Mouse (Mus musculus): ENCODE results near the gene Igdcc4. TPM values are rescaled to one million over a fixed set of nuclear protein-coding genes. Genes with fewer than 3 reads are reported as not detected.
A peak's percentile ranks its signal among the peaks of the same experiment; 100 is the strongest.

Igdcc4 gene
- polyA plus RNA-seq, 1 experiment = 0.76 TPM

GRCm38 (mm10) chr9:65113694-65114093 lies 12.4 kb downstream of the Igdcc4 start:
- Histone ChIP-seq H3K4me3 (ENCODE audit: insufficient read depth, poor library complexity, severe bottlenecking) (no peak overlapping the region), H3K79me3 (ENCODE audit: low read depth) (no peaks in the 10 kb centered on the region), H3K79me2 (ENCODE audit: control insufficient read depth, insufficient read depth) (no peaks in the 10 kb centered on the region), H3ac (ENCODE audit: control insufficient read depth, insufficient read length, low read depth) (no peak overlapping the region), H3K27me3 (ENCODE audit: control insufficient read depth, insufficient read depth, insufficient read length) (no peaks in the 10 kb centered on the region), H3K36me3 (ENCODE audit: control insufficient read depth, insufficient read depth) (no peaks in the 10 kb centered on the region)
- TF ChIP-seq CTCF (IDR thresholded peaks at IDR 0.05; ENCODE audit: control insufficient read depth, insufficient read depth, insufficient read length) (no peak), MYOD1 (IDR thresholded peaks at IDR 0.05; ENCODE audit: control insufficient read depth, insufficient read length, low read depth) (no peak), MYOG (IDR thresholded peaks at IDR 0.05; ENCODE audit: control insufficient read depth, extremely low read depth, insufficient read length) (no peak), FOSL1 (IDR thresholded peaks at IDR 0.05; ENCODE audit: insufficient read depth, low read length, poor library complexity, severe bottlenecking) (no peak), USF1 (IDR thresholded peaks at IDR 0.05; ENCODE audit: low read depth) (no peak), MAX (IDR thresholded peaks at IDR 0.05) (no peak), CEBPB (IDR thresholded peaks at IDR 0.05; ENCODE audit: low read depth) (no peak)

- Histone ChIP-seq H3K27me3 (ENCODE audit: control insufficient read depth, insufficient read depth, insufficient read length) (no peaks in the 10 kb centered on the region), H3K36me3 (ENCODE audit: control insufficient read depth, insufficient read depth) (no peaks in the 10 kb centered on the region), H3K79me3 (ENCODE audit: low read depth) (no peaks in the 10 kb centered on the region), H3ac (ENCODE audit: control insufficient read depth, insufficient read length, low read depth) (no peak overlapping the region), H3K4me3 (ENCODE audit: insufficient read depth, poor library complexity, severe bottlenecking) (no peak overlapping the region), H3K79me2 (ENCODE audit: control insufficient read depth, insufficient read depth) (no peaks in the 10 kb centered on the region)
- TF ChIP-seq CEBPB (IDR thresholded peaks at IDR 0.05; ENCODE audit: low read depth) (no peak), USF1 (IDR thresholded peaks at IDR 0.05; ENCODE audit: low read depth) (no peak), CTCF (IDR thresholded peaks at IDR 0.05; ENCODE audit: control insufficient read depth, insufficient read depth, insufficient read length) (no peak), FOSL1 (IDR thresholded peaks at IDR 0.05; ENCODE audit: insufficient read depth, low read length, poor library complexity, severe bottlenecking) (no peak), MYOG (IDR thresholded peaks at IDR 0.05; ENCODE audit: control insufficient read depth, extremely low read depth, insufficient read length) (no peak)
These were observed 14.6 kb downstream of the Igdcc4 start for GRCm38 (mm10) chr9:65115891-65116290.

GRCm38 (mm10) chr9:65117516-65117915 lies 16.2 kb downstream of the Igdcc4 start:
- no peaks in the 10 kb centered on the region for H3K36me3 ChIP-seq (ENCODE audit: control insufficient read depth, insufficient read depth)
- H3ac ChIP-seq (ENCODE audit: control insufficient read depth, insufficient read length, low read depth) = no peak overlapping the region
- no peaks in the 10 kb centered on the region for H3K79me2 ChIP-seq (ENCODE audit: control insufficient read depth, insufficient read depth)
- H3K79me3 ChIP-seq (ENCODE audit: low read depth) = no peaks in the 10 kb centered on the region
- TF ChIP-seq FOSL1 (IDR thresholded peaks at IDR 0.05; ENCODE audit: insufficient read depth, low read length, poor library complexity, severe bottlenecking) = no peak
- TF ChIP-seq MAX (IDR thresholded peaks at IDR 0.05) = no peak
- TF ChIP-seq MYOD1 (IDR thresholded peaks at IDR 0.05; ENCODE audit: control insufficient read depth, insufficient read length, low read depth) = no peak
- no peak for TF ChIP-seq CTCF (IDR thresholded peaks at IDR 0.05; ENCODE audit: control insufficient read depth, insufficient read depth, insufficient read length)
- no peak for TF ChIP-seq USF1 (IDR thresholded peaks at IDR 0.05; ENCODE audit: low read depth)
- TF ChIP-seq MYOG (IDR thresholded peaks at IDR 0.05; ENCODE audit: control insufficient read depth, extremely low read depth, insufficient read length) = no peak
- TF ChIP-seq CEBPB (IDR thresholded peaks at IDR 0.05; ENCODE audit: low read depth) = no peak
- H3K4me3 ChIP-seq (ENCODE audit: insufficient read depth, poor library complexity, severe bottlenecking) = no peak overlapping the region
- no peaks in the 10 kb centered on the region for H3K27me3 ChIP-seq (ENCODE audit: control insufficient read depth, insufficient read depth, insufficient read length)

- H3K4me3 ChIP-seq (ENCODE audit: insufficient read depth, poor library complexity, severe bottlenecking) = no peak overlapping the region
- TF ChIP-seq MAX (IDR thresholded peaks at IDR 0.05) (no peak), CTCF (IDR thresholded peaks at IDR 0.05; ENCODE audit: control insufficient read depth, insufficient read depth, insufficient read length) (peak; percentile 76)
These were observed 19.6 kb downstream of the Igdcc4 start for GRCm38 (mm10) chr9:65120935-65121334.

GRCm38 (mm10) chr9:65122545-65122944 lies 21.3 kb downstream of the Igdcc4 start:
- TF ChIP-seq MYOD1 (IDR thresholded peaks at IDR 0.05; ENCODE audit: control insufficient read depth, insufficient read length, low read depth) (no peak), MYOG (IDR thresholded peaks at IDR 0.05; ENCODE audit: control insufficient read depth, extremely low read depth, insufficient read length) (no peak), CTCF (IDR thresholded peaks at IDR 0.05; ENCODE audit: control insufficient read depth, insufficient read depth, insufficient read length) (no peak), MAX (IDR thresholded peaks at IDR 0.05) (no peak), FOSL1 (IDR thresholded peaks at IDR 0.05; ENCODE audit: insufficient read depth, low read length, poor library complexity, severe bottlenecking) (no peak), CEBPB (IDR thresholded peaks at IDR 0.05; ENCODE audit: low read depth) (no peak), USF1 (IDR thresholded peaks at IDR 0.05; ENCODE audit: low read depth) (no peak)
- no peaks in the 10 kb centered on the region for H3K79me3 ChIP-seq (ENCODE audit: low read depth)
- no peak overlapping the region for H3K4me3 ChIP-seq (ENCODE audit: insufficient read depth, poor library complexity, severe bottlenecking)
- no peak overlapping the region for H3ac ChIP-seq (ENCODE audit: control insufficient read depth, insufficient read length, low read depth)
- H3K27me3 ChIP-seq (ENCODE audit: control insufficient read depth, insufficient read depth, insufficient read length) = peaks cover 5% of the 10 kb centered on the region
- H3K79me2 ChIP-seq (ENCODE audit: control insufficient read depth, insufficient read depth) = no peaks in the 10 kb centered on the region
- H3K36me3 ChIP-seq (ENCODE audit: control insufficient read depth, insufficient read depth) = no peaks in the 10 kb centered on the region

More at GRCm38 (mm10) chr9:65120935-65121334, 19.6 kb downstream of the Igdcc4 start:
- H3K79me2 ChIP-seq (ENCODE audit: control insufficient read depth, insufficient read depth) = no peaks in the 10 kb centered on the region
- H3ac ChIP-seq (ENCODE audit: control insufficient read depth, insufficient read length, low read depth) = no peak overlapping the region
- H3K36me3 ChIP-seq (ENCODE audit: control insufficient read depth, insufficient read depth) = no peaks in the 10 kb centered on the region
- peaks cover 5% of the 10 kb centered on the region for H3K27me3 ChIP-seq (ENCODE audit: control insufficient read depth, insufficient read depth, insufficient read length)
- no peaks in the 10 kb centered on the region for H3K79me3 ChIP-seq (ENCODE audit: low read depth)

- no peaks in the 10 kb centered on the region for H3K79me2 ChIP-seq (ENCODE audit: control insufficient read depth, insufficient read depth)
- no peaks in the 10 kb centered on the region for H3K36me3 ChIP-seq (ENCODE audit: control insufficient read depth, insufficient read depth)
- H3K4me3 ChIP-seq (ENCODE audit: insufficient read depth, poor library complexity, severe bottlenecking) = no peak overlapping the region
These were observed 22.4 kb downstream of the Igdcc4 start for GRCm38 (mm10) chr9:65123552-65124168.

More at GRCm38 (mm10) chr9:65123552-65124168, 22.4 kb downstream of the Igdcc4 start:
- no peaks in the 10 kb centered on the region for H3K79me3 ChIP-seq (ENCODE audit: low read depth)
- TF ChIP-seq MYOD1 (IDR thresholded peaks at IDR 0.05; ENCODE audit: control insufficient read depth, insufficient read length, low read depth) = no peak
- TF ChIP-seq CEBPB (IDR thresholded peaks at IDR 0.05; ENCODE audit: low read depth) = no peak
- TF ChIP-seq MAX (IDR thresholded peaks at IDR 0.05) = no peak
- TF ChIP-seq MYOG (IDR thresholded peaks at IDR 0.05; ENCODE audit: control insufficient read depth, extremely low read depth, insufficient read length) = no peak
- no peak for TF ChIP-seq CTCF (IDR thresholded peaks at IDR 0.05; ENCODE audit: control insufficient read depth, insufficient read depth, insufficient read length)
- TF ChIP-seq USF1 (IDR thresholded peaks at IDR 0.05; ENCODE audit: low read depth) = no peak
- TF ChIP-seq FOSL1 (IDR thresholded peaks at IDR 0.05; ENCODE audit: insufficient read depth, low read length, poor library complexity, severe bottlenecking) = no peak
- no peak overlapping the region for H3ac ChIP-seq (ENCODE audit: control insufficient read depth, insufficient read length, low read depth)
- peaks cover 6% of the 10 kb centered on the region for H3K27me3 ChIP-seq (ENCODE audit: control insufficient read depth, insufficient read depth, insufficient read length)

All from C2C12 (cell line).